Mouse (Mus musculus) midbrain, postnatal 0 days (tissue): ENCODE data around the gene AI597479. TPM values are rescaled to one million over a fixed set of nuclear protein-coding genes. Genes with fewer than 3 reads are reported as not detected.

Source experiments
- ATAC-seq: fragments of 200-750 bp; cut with Nextera tagmentation; 2 replicates; pipeline ENCODE4 v1.8.0; 2017; ENCODE audit warnings: moderate number of reproducible peaks, mild to moderate bottlenecking, moderate TSS enrichment, moderate library complexity; ENCODE audit not compliant: low FRiP score
- DNase-seq: peaks from one replicate; pipeline ENCODE4 v3.0.0-alpha.2; 2015; ENCODE audit warnings: low spot score
- H3K27ac ChIP-seq: fragments of 300-500 bp; sonication (generic); 2 replicates; pipeline ENCODE4 v1.5.1; 2014; ENCODE audit warnings: low read depth, mild to moderate bottlenecking, low read length, mixed read lengths
- H3K27me3 ChIP-seq: fragments of 300-500 bp; sonication (generic); 2 replicates; pipeline ENCODE4 v1.6.1; 2014; ENCODE audit warnings: low read length, control low read depth, mixed read lengths; ENCODE audit not compliant: insufficient read depth
- H3K36me3 ChIP-seq: fragments of 300-500 bp; sonication (generic); 2 replicates; pipeline ENCODE4 v1.6.1; 2014; ENCODE audit warnings: low read length, control low read depth, mixed read lengths; ENCODE audit not compliant: insufficient read depth
- H3K4me1 ChIP-seq: fragments of 300-500 bp; sonication (generic); 2 replicates; pipeline ENCODE4 v1.6.1; 2014; ENCODE audit warnings: mild to moderate bottlenecking, control low read depth, antibody characterized with exemption, low read length, mixed read lengths; ENCODE audit not compliant: insufficient read depth
- H3K4me2 ChIP-seq: fragments of 300-500 bp; sonication (generic); 2 replicates; pipeline ENCODE4 v1.6.1; 2014; ENCODE audit warnings: low read depth, mild to moderate bottlenecking, low read length, mixed read lengths; ENCODE audit not compliant: poor library complexity, severe bottlenecking
- H3K4me3 ChIP-seq: fragments of 300-500 bp; sonication (generic); 2 replicates; pipeline ENCODE4 v1.5.1; 2014; ENCODE audit warnings: low read depth, mild to moderate bottlenecking, low read length, moderate library complexity
- H3K9ac ChIP-seq: fragments of 300-500 bp; sonication (generic); replicated peaks from 2 replicates; pipeline ENCODE4 v1.6.1; 2014; ENCODE audit warnings: mild to moderate bottlenecking, low read length, moderate library complexity, mixed read lengths; ENCODE audit not compliant: poor library complexity, severe bottlenecking
- H3K9me3 ChIP-seq: fragments of 300-500 bp; sonication (generic); 2 replicates; pipeline ENCODE4 v1.6.1; 2016; ENCODE audit warnings: low read length, control low read depth
- CTCF ChIP-seq: IDR thresholded peaks from 2 replicates; pipeline ENCODE4 v1.5.1; 2016; ENCODE audit warnings: antibody characterized with exemption, mild to moderate bottlenecking
- WGBS: fragments of 180-500 bp; shearing (Covaris S2); extraction: QIAGEN DNeasy Blood & Tissue Kit; methylation state at CpG from one replicate; pipeline ENCODE4 v1.1.7; 2014; 5-methylcytosine and 5-hydroxymethylcytosine counted together
- polyA plus RNA-seq: library from polyadenylated mRNA; unstranded; fragments of >200 nt; fragmentation: Nextera tagmentation; extraction: Ambion mirVana; gene quantifications from 2 replicates; pipeline ENCODE4 v1.2.1, GENCODE M21; 2015
- total RNA-seq: library from RNA; depleted of rRNA; stranded (reverse); fragments of >200 nt; gene quantifications from 2 replicates; pipeline ENCODE4 v1.2.3, GENCODE M21; 2014; rRNA removed

The AI597479 gene
- total and polyA plus RNA-seq, 2 experiments from 2014 or later, result 36.6 to 36.8 TPM

DNA sequence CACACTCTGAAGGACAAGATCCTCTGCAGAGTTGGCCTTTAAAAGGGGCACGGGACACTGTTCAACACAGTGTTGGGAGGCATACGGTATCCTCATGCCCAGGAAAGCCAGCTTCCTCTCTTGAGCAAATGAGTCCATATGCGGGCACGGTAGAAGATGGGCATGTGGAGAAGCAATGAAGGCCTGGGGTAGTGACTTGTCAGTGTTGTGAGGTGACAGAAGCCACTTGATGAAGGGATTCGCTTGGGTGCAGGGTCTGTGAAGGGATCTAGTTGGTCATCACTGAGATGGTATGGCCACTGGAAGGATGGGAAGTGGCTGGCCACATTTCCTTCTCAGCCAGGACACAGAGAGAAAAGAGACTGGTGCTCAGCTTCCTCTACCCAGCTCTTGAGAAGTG is 66.1 kb downstream of the AI597479 start:
- H3K36me3 ChIP-seq, result no peaks in the 10 kb centered on the region
- ATAC-seq, result no peak
- H3K27me3 ChIP-seq, result no peaks in the 10 kb centered on the region
- DNase-seq, result no peak
- H3K9ac ChIP-seq, result no peak overlapping the region
- TF ChIP-seq CTCF, result no peak
- H3K4me3 ChIP-seq, result no peak overlapping the region
- peaks cover 4% of the 10 kb centered on the region; the same call in 1 of the 2 replicates for H3K4me1 ChIP-seq
- no peaks in the 10 kb centered on the region for H3K9me3 ChIP-seq
- 98% methylated on average over 5 of the region's 5 CpGs for WGBS
- H3K4me2 ChIP-seq, result no peak overlapping the region
- H3K27ac ChIP-seq, result no peak overlapping the region

Other genes with a start within 250 kb of the AI597479 start
- 32.2 and 43.2 TPM in 2 replicates for gene Mrps9, start 247.5 kb upstream of the AI597479 start, total RNA-seq
- gene Mrps9, start 247.5 kb upstream of the AI597479 start, polyA plus RNA-seq, result 33.2 and 35.8 TPM in 2 replicates
- gene Gpr45, start 145.8 kb upstream of the AI597479 start, total RNA-seq, result 18.5 and 20.4 TPM in 2 replicates
- 10.0 and 11.1 TPM in 2 replicates for gene Gpr45, start 145.8 kb upstream of the AI597479 start, polyA plus RNA-seq
- 45.6 and 47.2 TPM in 2 replicates for gene Tgfbrap1, start 73 bp upstream of the AI597479 start, total RNA-seq
- 15.7 and 16.9 TPM in 2 replicates for gene Tgfbrap1, start 73 bp upstream of the AI597479 start, polyA plus RNA-seq
- 29.4 and 30.4 TPM in 2 replicates for gene Fhl2, start 98.3 kb downstream of the AI597479 start, total RNA-seq
- 26.4 and 29.5 TPM in 2 replicates for gene Fhl2, start 98.3 kb downstream of the AI597479 start, polyA plus RNA-seq